Mouse (Mus musculus) heart, embryonic 10.5 days (tissue): ENCODE results near the gene Nrp2. TPM values are rescaled to one million over a fixed set of nuclear protein-coding genes. Genes with fewer than 3 reads are reported as not detected.

Experiments used
- DNase-seq: peaks from one replicate; pipeline ENCODE4 v3.0.0-alpha.2; 2017; ENCODE audit warnings: low spot score
- H3K27ac ChIP-seq: fragments of 300-500 bp; sonication (generic); 2 replicates; pipeline ENCODE4 v1.5.1; 2016; ENCODE audit warnings: mild to moderate bottlenecking
- H3K27me3 ChIP-seq: fragments of 300-500 bp; sonication (generic); 2 replicates; pipeline ENCODE4 v1.6.1; 2016; ENCODE audit warnings: mild to moderate bottlenecking; ENCODE audit not compliant: poor library complexity, insufficient read depth, severe bottlenecking
- H3K36me3 ChIP-seq: fragments of 300-500 bp; sonication (generic); 2 replicates; pipeline ENCODE4 v1.6.1; 2016; ENCODE audit warnings: mild to moderate bottlenecking, moderate library complexity
- H3K4me1 ChIP-seq: fragments of 300-500 bp; sonication (generic); 2 replicates; pipeline ENCODE4 v1.6.1; 2016; ENCODE audit warnings: mild to moderate bottlenecking
- H3K4me3 ChIP-seq: fragments of 300-500 bp; sonication (generic); 2 replicates; pipeline ENCODE4 v1.5.1; 2016; ENCODE audit warnings: mild to moderate bottlenecking, moderate library complexity
- H3K9me3 ChIP-seq: fragments of 300-500 bp; sonication (generic); 2 replicates; pipeline ENCODE4 v1.6.1; 2016; ENCODE audit warnings: mild to moderate bottlenecking, moderate library complexity
- WGBS: fragments of 180-500 bp; shearing (Covaris S2); methylation state at CpG from one replicate; pipeline ENCODE4 v1.1.7; 2016; 5-methylcytosine and 5-hydroxymethylcytosine counted together
- polyA plus RNA-seq: library from polyadenylated mRNA; unstranded; fragments of >200 nt; fragmentation: Nextera tagmentation; extraction: Ambion mirVana; gene quantifications from 2 replicates; pipeline ENCODE4 v1.2.1, GENCODE M21; 2016

Nrp2 gene
- polyA plus RNA-seq, 1 experiment from 2014 or later, result 18.0 TPM

- Histone ChIP-seq H3K36me3 (no peaks in the 10 kb centered on the region), H3K4me1 (peaks cover 46% of the 10 kb centered on the region), H3K4me3 (peak overlapping the region; percentile 81), H3K9me3 (no peaks in the 10 kb centered on the region), H3K27ac (no peak overlapping the region; the same call in 1 of the 2 replicates), H3K27me3 (peaks cover 36% of the 10 kb centered on the region)
- DNase-seq, result no peak
- WGBS, result 14% methylated on average over 17 of the region's 17 CpGs
Measured at GRCm38 (mm10) chr1:62707913-62708860, 5.1 kb downstream of the Nrp2 start.

- Histone ChIP-seq H3K9me3 (no peaks in the 10 kb centered on the region), H3K4me1 (peaks cover 39% of the 10 kb centered on the region), H3K27me3 (peaks cover 29% of the 10 kb centered on the region), H3K27ac (no peak overlapping the region), H3K4me3 (no peak overlapping the region), H3K36me3 (no peaks in the 10 kb centered on the region)
- 44% methylated on average over 5 of the region's 5 CpGs for WGBS
- DNase-seq, result no peak
Measured at GRCm38 (mm10) chr1:62709770-62710335, 6.8 kb downstream of the Nrp2 start.

DNA sequence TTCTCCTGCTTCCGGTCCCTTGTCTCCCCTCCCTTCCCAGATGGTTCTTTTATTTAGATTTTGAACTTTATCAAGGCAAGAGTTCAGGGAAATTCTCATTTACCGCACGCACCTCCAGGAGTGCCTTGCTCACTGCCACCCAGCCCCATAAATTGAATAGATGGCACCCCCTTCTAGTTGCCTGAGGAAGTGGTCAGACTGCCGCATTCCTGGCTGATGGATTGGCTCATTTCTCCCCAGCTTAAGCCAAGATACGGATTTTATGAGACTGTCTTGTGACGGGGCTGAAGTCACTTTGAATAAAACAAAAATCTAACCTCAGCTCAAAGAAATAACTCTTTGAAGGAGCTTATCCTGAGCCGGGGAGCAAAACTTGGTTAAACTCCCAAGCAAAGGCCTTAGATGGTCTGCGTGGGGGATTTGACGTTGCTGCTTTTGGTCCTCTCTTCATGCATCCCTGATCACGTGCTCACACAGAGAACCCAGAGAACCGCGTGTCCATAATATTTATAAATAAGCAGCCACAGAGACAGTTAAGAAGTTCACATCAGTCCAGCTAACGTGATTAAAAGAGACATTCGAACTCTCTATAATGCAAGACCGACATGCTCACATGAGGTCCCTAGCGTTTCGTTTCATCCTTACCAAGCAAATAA is 10.1 kb downstream of the Nrp2 start:
- no peak overlapping the region for H3K27ac ChIP-seq
- H3K27me3 ChIP-seq, result 0 out of 2 replicates have a peak, but pooled peaks cover 4% of the 10 kb centered on the region
- 85% methylated on average over 17 of the region's 17 CpGs for WGBS
- no peaks in the 10 kb centered on the region for H3K9me3 ChIP-seq
- no peak overlapping the region for H3K4me3 ChIP-seq
- no peaks in the 10 kb centered on the region for H3K36me3 ChIP-seq
- no peak for DNase-seq
- H3K4me1 ChIP-seq, result peaks cover 27% of the 10 kb centered on the region

DNA sequence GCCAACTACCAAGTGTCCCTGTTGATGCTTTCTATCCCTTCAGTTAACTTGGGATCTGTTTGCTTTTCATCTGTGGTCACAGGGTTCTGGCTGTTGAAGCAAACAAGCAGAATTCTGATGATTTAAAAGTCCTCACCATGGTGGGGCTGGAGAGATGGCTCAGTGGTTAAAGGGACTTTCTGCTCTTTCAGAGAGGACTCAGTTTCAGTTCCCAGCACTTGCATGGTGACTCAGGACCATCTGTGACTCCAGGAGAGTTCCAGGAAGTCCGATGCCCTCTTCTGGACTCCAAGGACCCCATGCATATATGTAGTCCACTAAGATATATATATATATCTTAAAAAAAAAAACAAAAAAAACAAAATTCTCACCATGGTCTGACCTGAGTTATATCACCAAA is 11.9 kb downstream of the Nrp2 start:
- Histone ChIP-seq H3K9me3 (no peaks in the 10 kb centered on the region), H3K4me3 (no peak overlapping the region), H3K36me3 (no peaks in the 10 kb centered on the region), H3K4me1 (peaks cover 30% of the 10 kb centered on the region), H3K27ac (no peak overlapping the region), H3K27me3 (no peaks in the 10 kb centered on the region)
- 89% methylated on average over 1 of the region's 1 CpGs for WGBS
- no peak for DNase-seq

DNA sequence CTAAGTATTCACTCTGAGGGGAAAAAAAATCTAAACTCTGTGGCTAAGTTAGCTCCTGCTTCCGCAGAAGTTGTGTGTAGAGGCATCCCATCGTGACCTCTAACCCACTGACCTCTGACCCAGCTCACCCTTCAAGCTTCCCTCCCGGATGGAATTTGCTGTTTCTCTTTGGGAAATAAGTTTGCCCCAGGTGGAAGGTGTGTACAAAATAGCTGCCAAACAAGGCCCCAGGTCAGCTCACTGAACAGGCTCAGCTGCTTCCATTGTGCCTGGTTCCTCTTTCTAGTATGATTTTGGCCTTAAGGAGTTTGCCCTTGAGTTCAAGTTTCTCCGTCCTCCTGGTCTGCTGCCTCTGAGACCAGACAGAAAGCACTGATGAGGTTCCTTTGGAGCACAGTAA is 12.6 kb downstream of the Nrp2 start:
- Histone ChIP-seq H3K4me1 (peaks cover 37% of the 10 kb centered on the region), H3K4me3 (no peak overlapping the region), H3K36me3 (no peaks in the 10 kb centered on the region), H3K9me3 (no peaks in the 10 kb centered on the region), H3K27ac (no peak overlapping the region), H3K27me3 (no peaks in the 10 kb centered on the region)
- no peak for DNase-seq
- 61% methylated on average over 4 of the region's 4 CpGs for WGBS

- no peak for DNase-seq
- Histone ChIP-seq H3K9me3 (no peaks in the 10 kb centered on the region), H3K27ac (peak overlapping the region; percentile 42; the same call in 1 of the 2 replicates), H3K27me3 (no peaks in the 10 kb centered on the region), H3K4me3 (no peak overlapping the region), H3K4me1 (peaks cover 48% of the 10 kb centered on the region), H3K36me3 (no peaks in the 10 kb centered on the region)
- WGBS, result 40% methylated on average over 10 of the region's 10 CpGs
Measured at GRCm38 (mm10) chr1:62716836-62717478, 13.9 kb downstream of the Nrp2 start.

- no peak overlapping the region for H3K4me3 ChIP-seq
- H3K36me3 ChIP-seq, result peaks cover 3% of the 10 kb centered on the region; the same call in 1 of the 2 replicates
- no peaks in the 10 kb centered on the region for H3K27me3 ChIP-seq
- H3K4me1 ChIP-seq, result peaks cover 48% of the 10 kb centered on the region
- no peak for DNase-seq
- WGBS, result 63% methylated on average over 13 of the region's 13 CpGs
- 0 out of 2 replicates have a peak overlapping the region, but pooled peaks have one; percentile 1 for H3K27ac ChIP-seq
- no peaks in the 10 kb centered on the region for H3K9me3 ChIP-seq
Measured at GRCm38 (mm10) chr1:62717552-62718236, 14.6 kb downstream of the Nrp2 start.

GRCm38 (mm10) chr1:62718237-62718571 is 15.1 kb downstream of the Nrp2 start:
- no peak overlapping the region for H3K4me3 ChIP-seq
- WGBS, result 45% methylated on average over 5 of the region's 5 CpGs
- H3K4me1 ChIP-seq, result peaks cover 48% of the 10 kb centered on the region
- H3K36me3 ChIP-seq, result peaks cover 5% of the 10 kb centered on the region; the same call in 1 of the 2 replicates
- H3K9me3 ChIP-seq, result no peaks in the 10 kb centered on the region
- peak overlapping the region; percentile 62; the same call in 1 of the 2 replicates for H3K27ac ChIP-seq
- H3K27me3 ChIP-seq, result no peaks in the 10 kb centered on the region
- no peak for DNase-seq

GRCm38 (mm10) chr1:62718750-62719149 is 15.7 kb downstream of the Nrp2 start:
- peak overlapping the region; percentile 62; the same call in 1 of the 2 replicates for H3K27ac ChIP-seq
- H3K4me3 ChIP-seq, result no peak overlapping the region
- no peaks in the 10 kb centered on the region for H3K27me3 ChIP-seq
- H3K36me3 ChIP-seq, result peaks cover 5% of the 10 kb centered on the region; the same call in 1 of the 2 replicates
- DNase-seq, result no peak
- peaks cover 48% of the 10 kb centered on the region for H3K4me1 ChIP-seq
- no peaks in the 10 kb centered on the region for H3K9me3 ChIP-seq
- WGBS, result 47% methylated on average over 8 of the region's 8 CpGs

DNA sequence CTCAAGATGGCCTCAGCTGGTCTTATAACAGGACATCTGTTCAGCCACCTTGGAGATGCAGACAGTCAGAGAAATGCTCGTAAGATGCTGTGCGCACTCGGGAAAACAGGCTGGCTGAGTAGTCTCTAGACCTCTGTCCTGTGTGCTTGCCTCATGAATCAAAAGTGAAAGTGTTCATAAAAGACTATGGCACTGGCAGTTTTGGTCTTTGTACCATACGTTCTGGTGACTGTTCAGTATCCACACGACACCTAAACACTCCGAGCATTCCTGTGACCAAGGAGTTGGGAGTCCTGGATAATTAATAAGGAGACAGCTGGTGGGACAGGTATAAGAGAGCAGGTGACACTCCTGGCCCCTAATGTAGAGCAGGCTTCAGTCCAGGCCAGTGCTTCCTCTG is 16.7 kb downstream of the Nrp2 start:
- Histone ChIP-seq H3K9me3 (no peaks in the 10 kb centered on the region), H3K4me3 (no peak overlapping the region), H3K4me1 (peaks cover 49% of the 10 kb centered on the region), H3K27ac (peak overlapping the region; percentile 56; the same call in 1 of the 2 replicates), H3K36me3 (peaks cover 5% of the 10 kb centered on the region; the same call in 1 of the 2 replicates), H3K27me3 (no peaks in the 10 kb centered on the region)
- DNase-seq, result no peak
- 86% methylated on average over 6 of the region's 6 CpGs for WGBS

DNA sequence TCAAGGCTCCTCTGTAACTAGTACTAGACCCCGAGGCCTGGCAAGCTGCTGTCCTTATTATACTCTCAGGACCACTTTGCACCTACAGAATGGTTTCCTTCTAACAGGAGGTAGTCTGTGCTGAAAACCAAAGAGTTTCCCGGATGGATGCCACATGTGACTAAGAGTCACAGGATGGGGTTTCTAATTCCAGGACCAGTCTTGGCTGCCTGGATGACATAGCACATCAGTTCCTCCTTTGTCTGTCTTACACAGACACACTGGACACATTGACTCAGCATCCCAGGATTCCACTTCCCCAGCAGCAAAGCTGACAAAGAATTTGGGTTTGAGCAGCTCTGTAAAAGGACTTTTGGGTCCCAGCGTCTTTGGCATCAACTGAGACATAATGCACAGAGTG is 17.1 kb downstream of the Nrp2 start:
- no peak for DNase-seq
- 72% methylated on average over 3 of the region's 3 CpGs for WGBS
- no peaks in the 10 kb centered on the region for H3K9me3 ChIP-seq
- peaks cover 5% of the 10 kb centered on the region; the same call in 1 of the 2 replicates for H3K36me3 ChIP-seq
- no peaks in the 10 kb centered on the region for H3K27me3 ChIP-seq
- H3K4me3 ChIP-seq, result no peak overlapping the region
- H3K27ac ChIP-seq, result peak overlapping the region; percentile 56; the same call in 1 of the 2 replicates
- peaks cover 53% of the 10 kb centered on the region for H3K4me1 ChIP-seq
